Mouse (Mus musculus) common myeloid progenitor, adult 5-6 weeks (primary cell): ENCODE measurements at regions not wholly inside any gene's neighbourhood (a gene's known extent, or its start where the extent isn't known, plus 50 kb on each side); places are given as distances from the start of the nearest gene placed in this dataset.
"Not testable (repeated sequence)": the region's sequence is repeated elsewhere in the genome, so short reads cannot be mapped to it uniquely, and the experiment has no call there.

ENCODE experiments used
- ATAC-seq: replicated peaks from 2 replicates; pipeline ENCODE4 v1.8.0; 2016; ENCODE audit warnings: low read depth, mild to moderate bottlenecking, moderate TSS enrichment, inconsistent platforms; ENCODE audit not compliant: poor library complexity, severe bottlenecking

GRCm38 (mm10) chr8:78061827-78062719, 151.0 kb upstream of the Ttc29 start:
- no peak for ATAC-seq

GRCm38 (mm10) chr8:78063529-78063928, 149.6 kb upstream of the Ttc29 start:
- peak; percentile 52; the same call in 1 of the 2 replicates for ATAC-seq

- ATAC-seq = no peak
Observed at GRCm38 (mm10) chr8:78064161-78064560, 148.9 kb upstream of the Ttc29 start.

GRCm38 (mm10) chr8:78065890-78066493, 147.1 kb upstream of the Ttc29 start:
- ATAC-seq = no peak

GRCm38 (mm10) chr8:78068087-78068910, 144.8 kb upstream of the Ttc29 start:
- no peak for ATAC-seq

GRCm38 (mm10) chr8:78073821-78074220, 139.3 kb upstream of the Ttc29 start:
- no peak for ATAC-seq

GRCm38 (mm10) chr8:78077122-78077521, 136.0 kb upstream of the Ttc29 start:
- ATAC-seq = no peak

- not testable (repeated sequence) for ATAC-seq
Observed at GRCm38 (mm10) chr8:78081395-78081794, 131.7 kb upstream of the Ttc29 start.

- no peak for ATAC-seq
Observed at GRCm38 (mm10) chr8:78083012-78083411, 130.1 kb upstream of the Ttc29 start.

- no peak for ATAC-seq
Observed at GRCm38 (mm10) chr8:78086361-78086760, 126.7 kb upstream of the Ttc29 start.

- no peak for ATAC-seq
Observed at GRCm38 (mm10) chr8:78090382-78091122, 122.5 kb upstream of the Ttc29 start.

GRCm38 (mm10) chr8:78096383-78096782, 116.7 kb upstream of the Ttc29 start:
- no peak for ATAC-seq

GRCm38 (mm10) chr8:78098191-78098745, 114.8 kb upstream of the Ttc29 start:
- no peak for ATAC-seq

- ATAC-seq = no peak
Observed at GRCm38 (mm10) chr8:78099091-78099490, 114.0 kb upstream of the Ttc29 start.

- ATAC-seq = no peak
Observed at GRCm38 (mm10) chr8:78107339-78107738, 105.8 kb upstream of the Ttc29 start.

GRCm38 (mm10) chr8:78110003-78110649, 103.0 kb upstream of the Ttc29 start:
- ATAC-seq = no peak

GRCm38 (mm10) chr8:78113105-78113504, 100.0 kb upstream of the Ttc29 start:
- peak; percentile 74 for ATAC-seq

GRCm38 (mm10) chr8:78114512-78114911, 98.6 kb upstream of the Ttc29 start:
- no peak for ATAC-seq

- no peak for ATAC-seq
Observed at GRCm38 (mm10) chr8:78117191-78117590, 95.9 kb upstream of the Ttc29 start.
